Mouse (Mus musculus) liver, postnatal 0 days (tissue): ENCODE measurements around the gene Pdgfra.

Source experiments
- CTCF ChIP-seq: sonication (generic); IDR thresholded peaks from 2 replicates; pipeline ENCODE4 v1.5.1; 2016; ENCODE audit warnings: antibody characterized with exemption, low read depth
- EP300 ChIP-seq: IDR thresholded peaks from 2 replicates; pipeline ENCODE4 v1.6.1; 2016; ENCODE audit warnings: antibody characterized with exemption, low read depth, mild to moderate bottlenecking

DNA sequence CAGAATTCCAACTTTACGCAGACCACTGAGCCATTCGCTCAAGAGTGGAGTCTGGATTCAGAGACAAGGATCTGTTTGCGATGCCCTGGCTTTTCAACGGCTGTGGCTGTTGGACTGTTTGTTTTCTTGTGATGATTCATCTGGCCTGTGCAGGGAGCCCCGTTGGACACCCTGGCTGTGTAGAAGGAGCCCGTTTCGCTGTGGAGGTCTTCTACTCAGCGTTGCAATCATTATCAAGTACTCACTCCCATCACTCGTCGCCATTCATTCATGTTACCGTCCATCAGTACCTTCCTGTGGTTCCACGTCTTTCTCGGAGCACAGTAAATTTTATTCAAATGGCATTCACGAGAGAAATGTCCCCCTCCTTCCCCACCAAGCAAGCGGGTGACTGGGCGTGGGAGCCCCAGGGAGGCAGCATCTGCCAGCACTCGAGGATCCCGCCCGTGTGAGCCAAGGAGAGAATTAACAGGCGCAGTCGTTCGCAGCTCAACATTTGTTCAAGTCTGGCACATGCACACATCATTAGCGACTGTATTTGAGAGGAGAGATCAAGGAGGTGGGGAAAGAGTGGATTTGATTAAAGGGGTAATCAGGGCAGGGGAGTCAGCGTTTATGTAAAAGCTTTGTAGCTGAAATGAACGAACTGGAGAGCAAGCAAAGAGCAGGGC lies 95.1 kb downstream of the Pdgfra start:
- TF ChIP-seq EP300 (no peak), CTCF (no peak)
